Mouse (Mus musculus) heart, adult 18-20 months (tissue): ENCODE results near the gene Krt10. TPM values are rescaled to one million over a fixed set of nuclear protein-coding genes. Genes with fewer than 3 reads are reported as not detected.

ENCODE experiments used
- DNase-seq, 2 experiments: peaks; one replicate each; pipeline ENCODE4 v3.0.0; 2021 to 2022; ENCODE audit warnings: mixed read lengths in 1 of 2
- long read RNA-seq, 2 experiments: library from polyadenylated mRNA; stranded (forward); transcript quantifications; one replicate each; pipeline ENCODE4 v2.0.0; 2021
- total RNA-seq, 2 experiments: library from RNA; stranded (reverse); gene quantifications; 2 replicates each; pipeline ENCODE4 v1.2.3; 2021

The Krt10 gene
- total RNA-seq, result 1 to 10 TPM; 4.1 to 5.1 TPM
- long read RNA-seq, experiment 1, partial matches to known transcripts, result 14 of 15 reads
- long read RNA-seq, experiment 1, other reads (novel, unspliced or antisense), result 1 of 15 reads
- long read RNA-seq, experiment 2, partial matches to known transcripts, result 7 of 8 reads
- long read RNA-seq, experiment 2, other reads (novel, unspliced or antisense), result 0 of 8 reads

- DNase-seq, result no peak
Observed at GRCm38 (mm10) chr11:99389264-99389663, at the start of gene Krt10. Krt10 (minus strand) TSS chr11:99389364.

- DNase-seq, result no peak
Observed at GRCm38 (mm10) chr11:99437972-99438371, 48.8 kb upstream of the Krt10 start, which contains the start of gene Krt20. Krt20 (minus strand) TSS chr11:99438150.

DNA sequence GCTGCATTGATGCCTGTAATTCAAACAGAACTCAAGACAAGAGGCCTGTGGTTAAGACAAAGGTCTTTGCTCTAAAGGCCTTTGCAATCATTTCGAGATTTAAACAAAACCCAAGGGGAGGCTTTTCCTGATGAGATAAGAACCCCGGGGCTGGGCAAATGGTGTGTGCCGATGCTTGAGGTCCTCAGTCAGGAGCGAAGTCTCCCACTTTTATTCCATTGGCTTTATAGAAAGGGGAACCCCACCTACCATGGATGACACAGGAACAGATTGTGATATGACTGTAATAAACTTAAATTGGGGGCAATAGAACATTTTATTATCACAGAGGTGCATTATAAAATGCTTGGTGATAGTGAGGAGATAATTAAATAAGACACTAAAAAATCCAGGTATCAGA, 47.5 kb upstream of the Krt10 start:
- no peak for DNase-seq

- no peak for DNase-seq
Observed at GRCm38 (mm10) chr11:99430670-99431069, 41.5 kb upstream of the Krt10 start.

- DNase-seq, result no peak
Observed at GRCm38 (mm10) chr11:99422159-99422558, 33.0 kb upstream of the Krt10 start, which contains the start of gene Krt12. Krt12 (minus strand) TSS chr11:99422259.

GRCm38 (mm10) chr11:99420586-99420985, 31.4 kb upstream of the Krt10 start:
- no peak for DNase-seq

DNA sequence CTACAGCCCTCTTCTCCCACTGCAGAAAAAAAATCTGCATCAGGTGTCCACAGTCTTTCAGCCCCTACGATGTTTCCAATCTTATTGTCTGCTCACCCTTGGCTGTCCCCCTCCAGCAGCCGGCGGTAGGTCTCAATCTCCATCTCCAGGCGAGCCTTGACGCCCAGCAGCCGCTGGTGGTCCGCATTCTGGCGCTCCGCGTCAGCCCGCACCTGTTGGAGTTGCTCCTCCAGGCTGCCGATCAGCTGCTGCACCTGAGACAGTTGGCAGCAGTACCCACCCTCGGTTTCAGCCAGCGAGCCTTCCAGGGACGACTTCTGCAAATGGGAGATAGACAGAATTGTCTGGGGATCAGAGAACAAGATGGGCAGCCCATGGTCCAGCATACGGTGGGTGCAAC, 28.7 kb upstream of the Krt10 start:
- no peak for DNase-seq

- DNase-seq, result no peak
Observed at GRCm38 (mm10) chr11:99416902-99417301, 27.7 kb upstream of the Krt10 start.

GRCm38 (mm10) chr11:99414463-99415147, 25.4 kb upstream of the Krt10 start:
- no peak for DNase-seq

- DNase-seq, result peak in 1 of 2 experiments; percentile 30
Observed at GRCm38 (mm10) chr11:99413247-99413646, 24.1 kb upstream of the Krt10 start.

DNA sequence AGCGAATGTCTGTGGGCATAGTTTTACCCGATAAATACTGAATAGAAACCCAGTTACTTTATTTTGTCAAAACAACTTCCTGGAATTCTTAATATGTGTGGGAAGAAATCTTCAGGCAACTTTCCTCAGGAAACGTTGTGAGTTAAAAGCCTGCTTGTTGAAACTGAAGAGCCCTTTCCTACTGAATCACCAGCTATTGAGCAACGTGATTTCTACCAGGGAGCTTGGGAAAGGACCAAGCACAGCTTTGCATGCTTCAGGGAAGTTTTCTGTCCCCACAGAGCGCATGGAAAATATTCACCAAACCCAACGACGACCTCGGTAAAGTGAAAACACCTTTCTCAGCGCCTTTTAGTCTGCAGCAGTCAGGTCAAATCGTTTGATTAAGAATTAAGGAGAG, 17.0 kb upstream of the Krt10 start:
- DNase-seq, result no peak

DNA sequence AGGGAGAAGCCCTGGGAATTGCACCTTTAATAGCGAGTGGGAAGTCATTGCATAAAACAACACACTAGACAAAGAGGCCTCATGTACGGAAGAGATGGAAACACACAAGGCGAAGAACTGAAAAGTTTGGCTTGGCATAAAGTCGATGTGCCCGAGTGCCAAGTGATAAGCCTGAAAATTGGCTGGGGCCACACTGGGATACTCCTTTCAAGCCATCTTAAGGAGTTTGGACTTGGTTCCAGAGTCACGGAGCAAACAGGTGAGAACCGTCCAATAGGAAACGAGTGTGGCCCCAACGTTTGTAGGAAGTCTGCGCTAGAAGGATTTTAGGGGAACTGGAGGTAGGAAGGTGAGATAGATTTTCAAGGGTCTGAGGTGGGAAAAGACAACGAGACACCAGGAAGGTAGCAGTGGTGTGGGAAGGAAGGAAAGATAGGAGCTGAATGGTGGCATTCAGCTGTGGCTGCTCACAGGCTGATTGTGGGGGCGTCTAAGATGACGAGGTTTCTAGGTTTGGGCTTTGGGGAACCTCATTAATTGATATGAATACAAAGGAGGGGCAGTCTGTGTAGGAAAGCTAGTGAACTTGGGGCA, 10.9 kb upstream of the Krt10 start:
- DNase-seq, result no peak

GRCm38 (mm10) chr11:99398832-99399231, 9.7 kb upstream of the Krt10 start:
- no peak for DNase-seq

DNA sequence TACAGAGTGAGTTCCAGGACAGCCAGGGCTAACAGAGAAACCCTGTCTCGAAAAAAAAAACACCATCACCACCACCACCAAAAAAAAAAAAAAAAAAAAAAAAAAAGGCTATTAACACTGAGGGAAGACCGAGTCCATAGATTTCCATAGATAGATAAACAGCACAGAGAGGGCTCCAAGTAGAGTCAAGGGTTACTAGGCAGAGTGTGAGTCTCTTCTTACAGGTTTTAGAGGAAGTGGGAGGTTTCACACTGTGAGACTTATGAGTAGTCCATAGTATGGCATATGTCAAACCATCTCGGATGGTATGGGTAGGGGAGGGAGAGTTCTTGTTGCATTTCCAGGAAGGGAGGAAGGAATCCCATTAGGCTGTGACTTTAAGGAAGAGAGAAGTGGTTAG, 8.9 kb upstream of the Krt10 start:
- DNase-seq, result no peak

DNA sequence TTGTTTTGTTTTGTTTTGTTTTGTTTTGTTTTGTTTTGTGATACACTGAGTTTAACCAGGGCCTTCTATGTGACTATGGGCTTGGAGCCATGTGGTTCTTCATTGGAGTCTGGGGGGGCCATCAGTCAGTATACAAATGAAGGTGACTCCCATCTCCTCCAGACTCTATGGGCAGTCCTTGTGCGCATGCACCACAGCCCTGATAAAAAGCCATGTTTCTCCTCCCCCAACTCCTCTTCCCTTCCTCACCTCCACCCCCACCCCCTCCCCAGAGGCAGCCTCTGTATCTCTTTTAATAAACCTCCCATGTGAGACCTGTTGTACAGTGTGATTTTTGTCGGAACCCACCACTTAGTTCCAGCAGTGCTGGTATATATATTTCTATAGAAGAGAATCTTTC, 7.5 kb upstream of the Krt10 start:
- DNase-seq, result no peak

GRCm38 (mm10) chr11:99396034-99396433, 6.9 kb upstream of the Krt10 start:
- DNase-seq, result no peak

DNA sequence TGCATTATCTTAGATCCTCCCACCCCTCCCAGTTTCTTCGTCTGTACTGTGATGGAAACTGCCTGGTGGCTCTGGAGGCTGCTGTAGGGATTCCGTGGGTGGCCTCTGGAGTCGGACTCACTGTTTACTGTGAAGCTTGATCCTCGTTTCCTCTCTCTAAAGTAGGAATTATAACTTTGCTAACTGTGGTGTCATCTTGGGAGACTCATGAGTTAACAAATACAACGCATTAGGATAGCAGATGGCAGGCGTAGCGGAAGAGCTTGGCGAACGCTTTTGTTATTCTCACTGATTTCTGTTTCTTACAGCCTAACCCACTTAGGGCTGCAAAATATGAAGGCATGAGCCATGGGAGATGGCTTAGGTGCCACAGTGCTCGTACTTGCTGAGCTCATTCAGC, 3.3 kb upstream of the Krt10 start:
- no peak for DNase-seq

- no peak for DNase-seq
Observed at GRCm38 (mm10) chr11:99391375-99391774, 2.2 kb upstream of the Krt10 start.

- DNase-seq, result no peak
Observed at GRCm38 (mm10) chr11:99390866-99391265, 1.7 kb upstream of the Krt10 start.

GRCm38 (mm10) chr11:99388661-99389060, 503 bp downstream of the Krt10 start:
- no peak for DNase-seq

DNA sequence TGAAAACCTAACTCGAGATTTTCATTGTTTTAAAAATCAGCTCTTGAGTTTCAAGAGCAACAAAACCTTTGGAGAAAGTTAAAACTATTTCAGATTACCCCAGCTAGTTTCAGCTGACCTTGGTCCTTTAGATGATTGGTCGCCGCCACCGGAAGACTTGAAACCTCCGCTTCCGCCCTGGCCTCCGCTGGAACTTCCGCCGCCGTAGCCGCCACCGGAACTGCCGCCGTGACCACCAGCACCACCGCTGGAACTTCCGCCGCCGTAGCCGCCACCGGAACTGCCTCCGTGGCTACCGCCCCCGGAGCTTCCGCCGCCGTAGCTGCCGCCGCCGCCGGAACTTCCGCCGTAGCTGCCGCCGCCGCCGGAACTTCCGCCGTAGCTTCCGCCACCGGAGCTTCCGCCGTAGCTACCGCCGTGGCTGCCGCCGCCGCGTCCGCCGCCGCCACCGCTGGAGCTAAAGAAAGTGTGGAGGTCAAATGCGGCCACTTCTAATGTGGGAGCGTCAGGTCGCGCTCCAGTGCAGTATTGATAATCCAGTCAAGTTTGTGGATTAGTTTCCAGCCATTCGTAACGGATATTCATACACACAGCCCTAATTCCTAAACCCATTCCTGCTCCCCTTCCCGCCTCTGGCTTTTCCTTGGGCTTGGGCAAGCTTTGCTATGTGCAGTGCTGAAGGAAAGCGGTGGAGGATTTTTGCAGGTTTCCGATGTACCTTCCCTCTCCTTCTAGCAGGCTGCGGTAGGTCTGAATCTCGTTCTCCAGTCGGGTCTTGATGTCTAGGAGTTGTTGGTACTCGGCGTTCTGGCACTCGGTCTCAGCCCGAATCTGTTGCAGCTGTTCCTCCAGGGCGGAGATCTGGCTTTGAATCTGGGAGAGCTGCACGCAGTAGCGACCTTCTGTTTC, 3.1 kb downstream of the Krt10 start:
- DNase-seq, result peak; percentile 90 to 95

- DNase-seq, result peak; percentile 61 to 87
Observed at GRCm38 (mm10) chr11:99379568-99379967, 9.6 kb downstream of the Krt10 start.

GRCm38 (mm10) chr11:99374803-99375202, 14.4 kb downstream of the Krt10 start, which contains the start of gene Krt28:
Krt28 (minus strand) TSS chr11:99374903.
- DNase-seq, result no peak
